8 mouse cellular contexts compared by ENCODE assay signal in the genomic region with DNA sequence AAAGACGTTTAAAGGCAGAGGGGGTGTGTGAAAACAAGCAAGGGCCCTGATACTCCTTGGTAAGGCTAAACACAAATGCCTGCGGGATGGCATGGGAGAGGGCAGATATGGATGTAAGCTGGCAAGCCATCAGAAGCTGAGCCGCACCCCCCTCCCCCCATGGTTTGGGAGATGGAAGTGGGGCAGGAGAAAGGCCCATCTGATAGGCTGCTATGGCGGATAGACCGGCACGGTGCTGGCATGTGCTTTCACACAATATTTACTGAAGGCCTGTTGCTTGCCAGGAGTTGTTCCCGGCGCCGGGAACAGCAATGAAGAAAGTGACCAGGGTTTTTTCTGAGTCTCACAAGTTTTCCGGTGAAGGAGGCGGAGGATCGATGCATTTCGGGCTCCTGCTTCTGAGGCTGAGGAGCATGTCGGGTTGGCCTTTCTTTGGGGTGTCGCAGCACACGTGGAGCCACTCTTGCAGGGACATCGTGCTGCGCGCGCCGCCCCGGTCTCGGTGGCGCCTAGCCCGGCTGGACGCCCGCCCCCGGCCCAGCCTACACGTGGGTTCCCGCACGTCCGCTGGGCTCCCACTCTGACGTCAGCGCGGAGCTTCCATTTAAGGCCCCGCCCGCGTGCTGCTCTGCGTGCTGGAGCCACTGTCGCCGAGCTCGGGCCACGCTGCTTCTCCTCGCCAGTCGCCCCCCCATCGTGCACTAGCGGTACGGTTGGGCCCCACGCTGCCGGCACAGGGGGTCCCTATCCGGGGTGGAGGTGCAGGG. TPM values are rescaled to one million over a fixed set of nuclear protein-coding genes. Genes with fewer than 3 reads are reported as not detected.
DNase-seq lines count a peak whose midpoint lies in the region; ATAC-seq and TF ChIP-seq lines count a peak whose summit lies in the region.

No protein-coding gene starts in this region.

- peak overlapping the region; percentile 99 for H3K27ac ChIP-seq in heart, embryonic 12.5 days (ENCODE audit: poor library complexity, severe bottlenecking)
- peak overlapping the region; percentile 96 for H3K27ac ChIP-seq in kidney, embryonic 16.5 days (ENCODE audit: low read length)
- H3K27ac ChIP-seq in liver, adult 2 months (replicated peaks; ENCODE audit: insufficient read depth, low read depth, low read length) = peak overlapping the region; percentile 95

- H3K36me3 ChIP-seq in erythroblast, embryonic 14.5 days (ENCODE audit: control insufficient read depth) = peaks cover 21% of the 10 kb centered on the region
- peaks cover 29% of the 10 kb centered on the region for H3K36me3 ChIP-seq in heart, embryonic 12.5 days
- H3K36me3 ChIP-seq in kidney, embryonic 16.5 days (ENCODE audit: insufficient read depth, low read length) = peaks cover 29% of the 10 kb centered on the region
- H3K36me3 ChIP-seq in liver, adult 2 months (ENCODE audit: control insufficient read depth, insufficient read depth, low read length) = peaks cover 25% of the 10 kb centered on the region

- ATAC-seq in heart, embryonic 12.5 days (ENCODE audit: insufficient number of reproducible peaks, low FRiP score) = peak; percentile 91
- peak; percentile 92 for ATAC-seq in kidney, embryonic 16.5 days (ENCODE audit: low FRiP score, low TSS enrichment)
- peak; percentile 81 for ATAC-seq in monocyte, adult 5-6 weeks (replicated peaks; ENCODE audit: insufficient number of reproducible peaks, low FRiP score, low TSS enrichment, poor library complexity, severe bottlenecking)

- peaks cover 30% of the 10 kb centered on the region for H3K4me1 ChIP-seq in erythroblast, embryonic 14.5 days (ENCODE audit: control insufficient read depth)
- peaks cover 36% of the 10 kb centered on the region for H3K4me1 ChIP-seq in heart, embryonic 12.5 days (replicated peaks)
- peaks cover 23% of the 10 kb centered on the region for H3K4me1 ChIP-seq in kidney, embryonic 16.5 days (ENCODE audit: insufficient read depth, low read length)
- peaks cover 29% of the 10 kb centered on the region for H3K4me1 ChIP-seq in liver, adult 2 months (ENCODE audit: control insufficient read depth, insufficient read depth, low read length)

- WGBS in heart, embryonic 12.5 days = under 1% methylated on average over 51 of the region's 51 CpGs
- under 1% methylated on average over 51 of the region's 51 CpGs for WGBS in kidney, embryonic 16.5 days
- under 1% methylated on average over 51 of the region's 51 CpGs for WGBS in liver, adult 2 months

- H3K4me2 ChIP-seq in heart, embryonic 12.5 days = peak overlapping the region; percentile 85
- H3K4me2 ChIP-seq in kidney, embryonic 16.5 days (replicated peaks; ENCODE audit: low read depth, low read length) = peak overlapping the region; percentile 91

- no peak for TF ChIP-seq CTCF in brain, embryonic 14.5 days (IDR thresholded peaks at IDR 0.05; ENCODE audit: borderline replicate concordance, extremely low read depth, insufficient read depth, insufficient read length)
- TF ChIP-seq CTCF in liver, adult 2 months (IDR thresholded peaks at IDR 0.05; ENCODE audit: low read depth, low read length) = no peak

- H3K4me3 ChIP-seq in erythroblast, embryonic 14.5 days (replicated peaks) = peak overlapping the region; percentile 81
- peak overlapping the region; percentile 94 for H3K4me3 ChIP-seq in heart, embryonic 12.5 days
- H3K4me3 ChIP-seq in kidney, embryonic 16.5 days (ENCODE audit: low read length) = peak overlapping the region; percentile 97
- H3K4me3 ChIP-seq in liver, adult 2 months (ENCODE audit: insufficient read depth, low read depth, low read length) = peak overlapping the region; percentile 89

- peak; percentile 86 for TF ChIP-seq POLR2A in brain, embryonic 14.5 days (IDR thresholded peaks at IDR 0.05; ENCODE audit: borderline replicate concordance, extremely low read depth, insufficient read depth, insufficient read length, poor library complexity, severe bottlenecking)
- peak; percentile 99 for TF ChIP-seq POLR2A in liver, adult 2 months (IDR thresholded peaks at IDR 0.05; ENCODE audit: extremely low read depth, insufficient read depth, low read length)

- H3K9me3 ChIP-seq in erythroblast, embryonic 14.5 days (ENCODE audit: control insufficient read depth, low read length) = no peaks in the 10 kb centered on the region
- H3K9me3 ChIP-seq in heart, embryonic 12.5 days (replicated peaks) = no peaks in the 10 kb centered on the region
- H3K9me3 ChIP-seq in kidney, embryonic 16.5 days (ENCODE audit: low read length) = no peaks in the 10 kb centered on the region

- H3K27me3 ChIP-seq in erythroblast, embryonic 14.5 days (ENCODE audit: control insufficient read depth) = peaks cover 2% of the 10 kb centered on the region; the same call in 1 of the 2 replicates
- peaks cover 5% of the 10 kb centered on the region; the same call in 1 of the 2 replicates for H3K27me3 ChIP-seq in heart, embryonic 12.5 days (replicated peaks)
- no peaks in the 10 kb centered on the region for H3K27me3 ChIP-seq in kidney, embryonic 16.5 days (ENCODE audit: insufficient read depth, low read length)
- no peaks in the 10 kb centered on the region for H3K27me3 ChIP-seq in liver, adult 2 months (ENCODE audit: control insufficient read depth, insufficient read depth, low read length)

- DNase-seq in CD4-positive helper T cell, adult 2 months (ENCODE audit: low read depth, low spot score) = peak; percentile 95
- peak; percentile 95 for DNase-seq in brain, embryonic 14.5 days (ENCODE audit: low read depth)
- peak; percentile 93 for DNase-seq in liver, adult 2 months (ENCODE audit: extremely low read depth, low read depth, low spot score)
- DNase-seq in spleen, postnatal 36 days (ENCODE audit: low spot score in 2 of 2) = peak; percentile 90

- H3K9ac ChIP-seq in heart, embryonic 12.5 days = peak overlapping the region; percentile 100
- peak overlapping the region; percentile 95 for H3K9ac ChIP-seq in kidney, embryonic 16.5 days (replicated peaks; ENCODE audit: low read length)
- H3K9ac ChIP-seq in liver, adult 2 months (ENCODE audit: low read depth, low read length) = peak overlapping the region; percentile 95

- H3K79me2 ChIP-seq in liver, adult 2 months (ENCODE audit: control insufficient read depth, insufficient read depth, low read length) = peaks cover 11% of the 10 kb centered on the region; the same call in 1 of the 2 replicates

RNA-seq across cellular contexts. Expression of a gene that starts 4.1 kb away (rescaled TPM):
- polyA plus RNA-seq in brain, embryonic 14.5 days (2012; rRNA removed) = 286 and 288 TPM in 2 replicates
- 12.0 and 18.0 TPM in 2 replicates for polyA plus RNA-seq in erythroblast, embryonic 14.5 days (2012)
- 2,859 and 2,900 TPM in 2 replicates for polyA plus RNA-seq in heart, embryonic 12.5 days (2016; fragmentation: Nextera tagmentation; extraction: Ambion mirVana)
- 1,802 and 1,946 TPM in 2 replicates for polyA plus RNA-seq in kidney, embryonic 16.5 days (2015; fragmentation: Nextera tagmentation; extraction: Ambion mirVana)
- total RNA-seq in liver, adult 2 months (2014; rRNA removed) = 442 and 520 TPM in 2 replicates
- 594 and 718 TPM in 2 replicates for polyA plus RNA-seq in liver, adult 2 months (2012; rRNA removed)
- 260 to 317 TPM (median 292 TPM) in 3 replicates for total RNA-seq in monocyte, adult 5-6 weeks (2017)

RNA-seq across cellular contexts. Expression of a gene that starts 15.6 kb away (rescaled TPM):
- polyA plus RNA-seq in brain, embryonic 14.5 days (2012; rRNA removed) = 0.16 and 0.20 TPM in 2 replicates
- polyA plus RNA-seq in erythroblast, embryonic 14.5 days (2012) = 0.04 TPM in 1 of 2 replicates, not detected in the other
- not detected in 2 replicates for polyA plus RNA-seq in heart, embryonic 12.5 days (2016; fragmentation: Nextera tagmentation; extraction: Ambion mirVana)
- polyA plus RNA-seq in kidney, embryonic 16.5 days (2015; fragmentation: Nextera tagmentation; extraction: Ambion mirVana) = 0.17 TPM in 1 of 2 replicates, not detected in the other
- not detected in 2 replicates for total RNA-seq in liver, adult 2 months (2014; rRNA removed)
- not detected in 2 replicates for polyA plus RNA-seq in liver, adult 2 months (2012; rRNA removed)
- 0.39 to 13.0 TPM (median 3.9 TPM) in 3 replicates for total RNA-seq in monocyte, adult 5-6 weeks (2017)

RNA-seq across cellular contexts. Expression of a gene that starts 49.5 kb away (rescaled TPM):
- 28.7 and 29.0 TPM in 2 replicates for polyA plus RNA-seq in brain, embryonic 14.5 days (2012; rRNA removed)
- 0.99 and 1.7 TPM in 2 replicates for polyA plus RNA-seq in erythroblast, embryonic 14.5 days (2012)
- 32.5 and 33.1 TPM in 2 replicates for polyA plus RNA-seq in heart, embryonic 12.5 days (2016; fragmentation: Nextera tagmentation; extraction: Ambion mirVana)
- 45.7 and 50.5 TPM in 2 replicates for polyA plus RNA-seq in kidney, embryonic 16.5 days (2015; fragmentation: Nextera tagmentation; extraction: Ambion mirVana)
- 30.9 and 33.2 TPM in 2 replicates for total RNA-seq in liver, adult 2 months (2014; rRNA removed)
- polyA plus RNA-seq in liver, adult 2 months (2012; rRNA removed) = 6.3 and 6.7 TPM in 2 replicates
- 66.3 to 96.5 TPM (median 95.7 TPM) in 3 replicates for total RNA-seq in monocyte, adult 5-6 weeks (2017)

RNA-seq across cellular contexts. Expression of a gene that starts 49.5 kb away (rescaled TPM):
- 22.6 and 24.6 TPM in 2 replicates for polyA plus RNA-seq in brain, embryonic 14.5 days (2012; rRNA removed)
- 0.09 TPM in 2 replicates for polyA plus RNA-seq in erythroblast, embryonic 14.5 days (2012)
- polyA plus RNA-seq in heart, embryonic 12.5 days (2016; fragmentation: Nextera tagmentation; extraction: Ambion mirVana) = 16.4 and 17.4 TPM in 2 replicates
- 30.9 and 34.4 TPM in 2 replicates for polyA plus RNA-seq in kidney, embryonic 16.5 days (2015; fragmentation: Nextera tagmentation; extraction: Ambion mirVana)
- 11.3 and 11.8 TPM in 2 replicates for total RNA-seq in liver, adult 2 months (2014; rRNA removed)
- polyA plus RNA-seq in liver, adult 2 months (2012; rRNA removed) = 7.3 and 9.0 TPM in 2 replicates
- total RNA-seq in monocyte, adult 5-6 weeks (2017) = 70.1 to 71.8 TPM (median 71.7 TPM) in 3 replicates

Comparison
In these comparisons a context has a peak if more than half of its experiments do, and no peak if none do; other contexts are left out.
1. Peak in every context shown above with its lines: DNase-seq, ATAC-seq, H3K4me3 ChIP-seq and H3K27ac ChIP-seq.
2. RNA of a gene that starts 4.1 kb away (polyA plus RNA-seq): 2,859 to 2,900 TPM in heart, embryonic 12.5 days, 1,802 to 1,946 TPM in kidney, embryonic 16.5 days, 594 to 718 TPM in liver, adult 2 months and 286 to 288 TPM in brain, embryonic 14.5 days; 12.0 to 18.0 TPM in erythroblast, embryonic 14.5 days; every median in the first group is over 10 times any median in the second.